Mouse (Mus musculus) monocyte, adult 2 months (primary cell): Measurements from ENCODE around the gene Chchd4.
"Not testable (repeated sequence)": the region's sequence is repeated elsewhere in the genome, so short reads cannot be mapped to it uniquely, and the experiment has no call there.

ENCODE experiments used
- DNase-seq, 2 experiments: peaks; one replicate each; pipeline ENCODE4 v3.0.0; 2022; ENCODE audit warnings: low spot score in 2 of 2, low read depth in 1 of 2

The Chchd4 gene

DNA sequence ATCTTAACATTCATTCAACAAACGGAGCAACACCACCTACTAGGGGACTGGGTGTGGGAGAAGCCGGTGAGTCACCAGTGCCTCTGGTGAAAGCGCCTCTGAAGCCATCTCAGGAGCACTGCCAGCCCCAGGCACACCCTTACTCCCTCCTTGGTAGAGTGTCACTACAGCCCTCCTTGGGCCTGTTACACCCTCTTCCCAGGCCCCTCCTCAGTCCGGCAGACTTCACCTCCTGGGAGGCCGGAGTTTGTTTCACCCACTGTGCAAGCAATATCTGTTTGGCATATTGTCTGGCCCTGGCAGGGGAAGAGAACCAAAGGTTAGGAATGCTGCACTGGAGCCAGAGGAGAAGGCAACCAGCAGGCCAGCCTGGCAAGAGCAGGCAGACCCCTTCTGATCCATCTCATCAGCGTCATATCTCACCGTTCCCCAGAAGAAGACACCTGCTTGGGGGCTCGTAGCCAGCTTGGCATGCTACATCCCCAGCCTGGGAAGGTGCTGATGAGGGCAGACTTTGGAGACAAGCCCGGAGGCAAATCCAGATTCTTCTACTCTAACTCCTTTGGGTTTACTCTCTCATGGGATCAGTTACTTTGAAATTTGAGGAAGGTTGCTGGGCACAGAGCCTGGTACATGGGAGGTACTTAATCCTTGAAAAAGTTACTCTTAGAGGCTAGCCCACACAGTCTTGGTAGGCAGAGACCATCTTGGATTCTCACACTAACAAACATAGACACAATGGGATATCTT, 1.3 kb upstream of the Chchd4 start:
- DNase-seq, result no peak

DNA sequence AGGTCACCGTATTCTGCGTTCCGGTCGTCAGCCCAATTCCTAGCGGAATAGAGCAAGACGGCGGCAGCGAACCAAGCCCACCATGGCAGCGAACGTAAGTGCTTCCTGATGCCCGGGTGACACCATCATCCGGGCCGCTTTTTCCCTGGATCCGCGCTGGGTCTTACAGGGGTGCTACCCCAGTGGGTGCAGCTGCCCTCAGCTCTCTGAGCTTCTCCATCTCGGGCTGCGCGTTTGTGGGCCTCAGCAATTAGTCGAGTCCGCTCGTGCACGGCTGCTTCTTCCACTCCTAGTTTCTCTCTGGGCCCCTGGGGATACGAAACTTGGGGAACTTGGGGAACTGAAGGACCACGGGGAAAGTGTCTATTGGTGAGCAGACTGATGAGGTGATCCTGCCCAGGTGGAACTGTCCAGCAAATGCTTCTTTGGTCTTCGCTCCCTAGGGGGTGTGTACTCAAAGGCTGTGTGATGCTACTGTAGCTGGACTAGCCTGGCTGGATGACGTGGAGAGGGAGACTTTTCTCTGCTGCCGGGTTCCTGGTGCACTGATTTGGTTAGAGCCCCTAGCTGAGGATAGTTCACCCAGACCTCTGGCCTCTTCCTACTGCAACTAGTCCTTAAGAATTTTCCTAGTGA, 577 bp upstream of the Chchd4 start:
- no peak for DNase-seq

DNA sequence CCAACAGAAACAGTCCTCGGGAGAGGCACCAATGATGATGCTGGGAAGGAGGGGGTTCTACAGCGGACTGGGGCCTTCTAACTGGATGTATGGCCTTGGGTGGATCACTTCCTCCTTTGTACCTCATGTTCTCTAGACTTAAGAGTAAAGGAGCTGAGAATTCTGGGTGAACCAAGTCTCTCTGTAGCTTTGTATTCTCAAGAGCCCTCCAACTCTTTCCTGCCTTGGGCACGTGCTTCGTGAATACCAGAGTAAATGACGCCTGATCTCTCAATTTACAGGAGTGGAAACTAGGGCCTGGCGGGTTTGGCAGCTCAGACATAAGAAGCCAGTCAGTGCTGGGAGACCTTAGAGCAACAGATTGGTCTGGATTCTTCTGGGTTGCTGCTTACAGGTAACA, 1.0 kb downstream of the Chchd4 start:
- no peak for DNase-seq

DNA sequence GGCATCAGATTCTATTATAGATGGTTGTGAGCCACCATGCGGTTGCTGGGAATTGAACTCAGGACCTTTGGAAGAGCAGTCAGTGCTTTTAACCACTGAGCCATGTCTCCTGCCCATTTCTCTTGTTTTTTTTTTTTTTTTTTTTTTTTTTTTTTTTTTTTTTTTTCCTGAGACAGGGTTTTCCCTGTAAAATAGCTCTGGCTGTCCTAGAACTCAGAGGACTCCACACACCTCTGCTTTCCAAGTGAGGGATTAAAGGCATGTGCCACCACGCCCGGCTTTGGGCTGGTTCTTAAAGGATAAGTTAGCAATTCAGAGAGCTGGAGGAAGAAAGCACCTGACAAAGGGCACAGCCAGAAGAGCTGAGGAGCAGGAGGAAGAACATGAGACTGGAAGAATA, 1.9 kb downstream of the Chchd4 start:
- not testable (repeated sequence) for DNase-seq

DNA sequence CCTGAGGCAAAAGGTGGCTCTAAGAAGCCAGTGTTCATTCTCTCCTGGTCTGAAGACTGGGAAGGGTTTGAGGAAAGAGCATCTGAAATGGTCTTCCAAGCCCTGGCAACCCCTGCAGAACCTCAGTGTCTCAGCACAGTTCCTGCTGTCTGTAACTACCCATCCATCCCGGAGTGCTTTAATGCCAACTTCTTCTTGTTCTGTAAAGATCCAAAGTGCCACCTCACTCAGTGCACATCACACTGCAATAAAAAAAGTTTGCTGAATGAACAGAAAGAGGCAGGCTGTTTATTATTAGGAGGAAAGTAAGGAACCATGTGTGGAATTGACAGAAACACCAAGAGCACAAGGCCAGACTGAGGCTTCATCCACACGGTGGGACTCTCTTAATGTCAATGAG, 2.6 kb downstream of the Chchd4 start:
- no peak for DNase-seq

DNA sequence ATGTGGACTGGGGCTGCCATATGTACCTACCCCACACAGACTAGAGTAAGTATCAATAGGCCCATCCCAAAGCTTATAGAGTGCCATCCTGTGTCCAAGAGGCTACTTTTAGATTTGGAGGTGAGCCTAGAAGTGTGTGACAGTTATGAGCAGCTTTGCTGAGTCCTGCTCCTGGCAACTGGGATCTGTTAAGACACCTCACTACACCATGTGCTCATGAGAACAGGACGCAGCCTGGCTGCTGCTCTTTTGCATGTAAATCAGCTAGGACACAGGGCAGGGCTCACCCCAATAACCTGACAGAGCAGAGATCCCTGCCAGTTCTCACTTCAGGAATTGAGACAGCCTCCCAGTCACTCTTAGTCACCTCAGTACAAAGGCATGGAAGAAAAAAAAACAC, 6.2 kb downstream of the Chchd4 start:
- DNase-seq, result no peak

DNA sequence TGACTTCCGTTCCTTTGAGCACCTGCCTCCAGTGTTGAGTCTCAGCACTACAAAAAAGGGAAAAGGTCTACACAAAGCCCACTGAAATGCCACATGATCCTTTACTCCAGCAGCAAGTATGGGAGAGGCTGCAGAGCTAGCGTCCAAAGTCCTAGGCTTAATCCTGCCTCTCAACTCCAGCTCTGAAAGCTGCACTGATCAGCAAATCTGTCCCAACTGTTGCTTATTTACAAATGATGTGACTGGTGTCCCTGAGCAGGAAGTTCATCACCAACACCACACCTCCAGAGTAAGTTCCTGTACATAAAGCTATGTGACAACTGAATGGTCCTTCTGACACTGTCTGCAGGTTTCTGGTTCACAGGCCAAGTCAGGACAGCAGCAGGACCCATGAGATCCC, 7.6 kb downstream of the Chchd4 start:
- no peak for DNase-seq

DNA sequence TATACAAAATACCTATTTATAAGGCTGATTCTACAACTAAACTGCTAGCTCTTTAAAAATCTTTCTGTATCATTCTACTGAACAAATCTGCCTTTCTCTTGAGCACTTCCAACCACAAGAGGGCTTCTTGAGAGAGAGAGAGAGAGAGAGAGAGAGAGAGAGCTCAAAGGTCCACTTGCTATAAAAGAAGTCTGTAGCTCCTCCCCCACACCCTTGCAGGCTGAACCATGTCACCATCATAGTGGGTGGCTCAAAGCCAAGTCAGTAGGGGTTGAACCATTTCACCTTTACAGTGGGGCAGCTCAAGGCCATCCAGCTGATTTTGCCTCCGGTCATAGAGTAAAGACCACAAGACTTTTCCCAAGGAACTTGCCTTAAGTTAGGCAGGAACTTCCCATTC, 13.9 kb downstream of the Chchd4 start:
- DNase-seq, result no peak

DNA sequence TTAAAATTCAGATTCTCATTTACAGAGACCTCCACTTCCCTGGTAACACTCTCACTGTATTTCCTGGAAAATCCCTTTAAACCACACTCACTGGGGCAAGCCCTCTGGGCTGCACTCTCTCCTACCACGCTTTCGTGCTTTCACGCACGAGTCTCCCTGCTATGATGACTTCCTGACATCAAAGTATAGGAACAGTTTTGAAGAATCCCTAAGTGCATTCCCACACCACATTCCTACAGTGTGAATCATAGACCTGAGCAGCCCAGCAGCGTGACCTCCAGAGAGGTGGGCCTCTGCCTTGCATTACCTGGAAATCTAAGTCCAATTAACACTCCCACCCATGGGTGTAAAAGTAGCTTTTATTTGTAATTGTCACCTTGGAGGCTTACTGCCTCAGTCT, 18.8 kb downstream of the Chchd4 start:
- no peak for DNase-seq

DNA sequence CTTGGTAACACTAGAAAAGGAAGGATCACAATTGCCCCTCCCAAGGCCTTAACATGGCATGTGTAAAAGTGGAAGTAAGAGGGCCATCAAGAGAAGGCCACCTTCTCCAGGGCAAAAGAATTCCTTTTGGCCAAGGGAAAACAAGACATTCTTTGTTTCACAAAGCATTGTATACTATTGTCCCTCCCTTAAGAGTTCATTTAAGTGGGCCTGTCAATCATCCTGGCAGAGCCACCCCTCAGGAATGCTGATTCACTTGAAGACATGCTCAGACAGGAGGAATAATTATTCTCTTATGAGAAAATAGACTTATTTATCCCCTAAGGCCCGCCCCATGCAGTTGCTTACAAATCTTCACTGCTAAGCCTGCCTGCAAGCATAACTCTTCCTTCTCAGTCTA, 21.3 kb downstream of the Chchd4 start:
- DNase-seq, result no peak

DNA sequence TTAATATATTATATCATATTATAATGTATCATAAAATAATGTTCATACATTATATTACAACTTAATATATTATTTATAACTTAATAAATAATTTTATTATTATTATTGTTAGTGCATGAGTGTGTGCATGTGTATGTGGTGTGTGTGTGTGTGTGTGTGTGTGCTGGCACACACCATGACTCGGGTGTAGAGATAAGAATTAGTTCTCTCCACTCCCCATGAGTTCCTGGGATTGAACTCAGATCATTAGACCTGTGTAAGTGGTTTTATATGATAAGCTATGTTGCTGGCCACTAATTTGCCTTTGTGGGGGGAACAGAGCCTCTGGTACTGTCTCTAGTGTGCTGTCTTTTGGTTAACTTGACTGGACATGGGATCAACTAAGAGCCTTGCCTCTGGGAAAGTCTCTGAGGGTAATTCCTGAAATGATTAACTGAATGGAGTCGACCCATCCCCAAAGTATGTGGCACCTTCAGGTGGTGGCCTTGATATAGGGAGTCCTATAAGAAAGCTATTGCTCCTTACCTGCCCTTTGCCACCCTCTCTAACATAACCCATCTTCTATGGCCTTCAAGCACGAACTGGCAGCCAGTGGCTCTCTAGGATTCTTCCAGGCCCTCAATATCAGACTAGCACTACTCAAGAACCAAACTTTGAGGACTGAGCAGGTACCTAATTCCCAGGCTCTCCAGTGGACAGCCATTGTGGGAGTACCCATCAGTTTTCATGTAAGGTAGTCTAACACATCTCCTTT, 23.7 kb downstream of the Chchd4 start:
- no peak for DNase-seq

DNA sequence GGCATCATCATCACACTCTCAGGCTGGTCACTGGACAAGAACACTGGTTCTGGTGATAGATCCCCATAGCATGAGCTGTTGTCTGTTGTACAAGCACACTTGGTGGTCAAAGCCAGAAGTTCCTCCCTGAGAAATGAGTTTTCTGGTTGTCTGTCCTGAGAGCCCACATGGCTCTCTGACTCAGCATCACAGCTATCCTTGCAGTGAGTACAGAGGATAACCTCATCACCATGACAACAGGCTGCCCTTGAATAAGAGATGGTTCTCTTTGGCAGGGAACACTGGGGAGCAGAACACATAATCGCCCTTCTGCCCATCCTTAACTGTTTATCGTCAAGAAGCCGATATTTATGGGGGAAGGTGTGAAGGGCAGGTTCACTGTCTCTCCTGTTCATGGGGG, 28.0 kb downstream of the Chchd4 start:
- DNase-seq, result no peak

DNA sequence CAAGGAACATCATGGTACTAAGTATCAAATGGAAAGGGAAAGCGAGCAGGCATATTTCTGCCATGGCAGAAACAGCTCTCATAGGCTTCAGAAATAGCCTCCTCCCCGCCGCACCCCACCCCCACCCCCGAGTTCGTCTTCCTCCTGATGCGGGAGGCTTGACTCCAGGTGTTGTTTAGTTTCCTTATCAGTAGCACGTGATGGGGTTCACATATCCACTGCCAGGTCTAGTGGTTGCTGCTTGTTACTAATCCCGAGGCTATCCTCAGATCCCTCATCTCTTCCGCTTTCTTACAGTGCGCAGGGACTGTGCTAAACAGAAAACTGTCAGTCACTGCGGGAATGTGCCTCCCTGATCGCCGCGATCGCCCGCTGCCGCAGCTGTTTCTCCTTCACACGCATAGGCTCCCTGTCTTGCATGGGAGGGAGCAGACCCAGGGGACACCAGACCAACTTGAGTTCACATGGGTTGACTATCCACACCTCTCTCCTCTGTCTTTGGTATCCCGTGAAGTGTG, 32.1 kb downstream of the Chchd4 start:
- no peak for DNase-seq

DNA sequence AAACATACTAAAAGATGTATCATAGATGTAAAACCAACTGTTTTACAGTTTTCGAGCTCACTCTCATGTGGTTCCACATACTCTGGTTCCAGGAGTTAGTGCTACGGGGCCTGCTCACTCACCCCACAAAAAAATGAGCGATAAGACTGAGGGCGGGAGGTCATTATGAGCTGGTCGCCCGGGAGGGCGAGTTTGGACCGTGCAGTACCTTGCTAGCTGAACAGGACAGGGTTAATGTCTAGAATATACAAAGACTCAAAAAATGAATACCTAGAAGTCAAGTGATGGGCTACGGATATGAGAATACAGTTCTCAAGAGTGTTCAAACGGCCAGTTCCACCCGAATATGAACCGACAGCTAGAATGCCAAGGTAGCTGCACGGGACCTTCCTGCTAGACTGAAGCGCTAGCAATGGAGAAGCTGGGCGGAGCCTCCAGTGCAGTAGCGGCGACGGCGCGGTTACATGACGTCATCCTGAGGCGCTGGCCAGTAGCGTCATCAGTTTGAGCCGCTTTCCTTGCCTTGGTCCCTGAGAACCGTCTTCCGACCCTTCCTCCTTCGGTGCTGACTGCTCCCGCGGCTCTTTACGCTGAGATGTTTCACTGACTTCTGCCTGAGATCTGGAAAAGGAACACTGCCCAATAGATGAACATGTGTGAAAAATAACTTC, 32.7 kb downstream of the Chchd4 start:
- DNase-seq, result peak; percentile 85 to 96

DNA sequence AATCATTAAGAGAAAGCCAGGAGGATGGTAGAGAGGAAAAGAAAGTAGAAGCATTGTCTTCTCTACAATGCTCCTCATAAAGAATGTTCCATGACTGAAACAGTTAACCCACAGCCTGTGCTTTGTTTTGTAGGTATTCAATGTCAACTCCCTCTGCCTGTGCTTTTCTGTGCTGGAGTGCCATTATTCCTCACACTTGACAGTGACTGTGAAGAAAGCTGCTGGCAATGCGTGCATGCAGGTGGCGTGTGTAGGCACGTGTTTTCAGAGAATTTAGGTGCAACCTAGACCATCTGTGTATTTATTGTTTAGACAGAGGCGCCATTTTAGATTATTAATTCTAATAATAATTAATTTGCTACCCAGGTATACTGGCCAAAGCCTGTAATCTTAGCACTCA, 49.2 kb downstream of the Chchd4 start:
- DNase-seq, result no peak

DNA sequence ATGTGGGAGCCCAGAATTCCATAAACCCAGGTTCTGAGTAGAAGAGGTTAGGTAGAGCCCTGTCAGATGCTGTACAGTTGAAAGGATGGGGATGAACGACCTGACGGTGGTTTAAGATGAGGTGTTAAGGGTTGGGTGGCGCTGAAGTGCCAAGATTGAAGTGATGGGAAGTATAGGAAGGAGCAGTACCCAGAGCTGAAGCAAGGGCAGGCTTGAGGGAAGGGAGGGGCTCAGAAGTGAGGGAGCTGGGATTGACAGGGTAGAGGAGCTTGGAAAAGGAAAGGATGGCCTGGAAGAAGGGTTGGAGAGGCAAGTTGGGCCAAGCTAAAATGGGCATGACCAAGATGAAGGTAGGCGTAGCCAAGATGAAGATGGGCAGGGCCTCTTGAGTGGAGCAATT, 51.7 kb downstream of the Chchd4 start:
- DNase-seq, result no peak

DNA sequence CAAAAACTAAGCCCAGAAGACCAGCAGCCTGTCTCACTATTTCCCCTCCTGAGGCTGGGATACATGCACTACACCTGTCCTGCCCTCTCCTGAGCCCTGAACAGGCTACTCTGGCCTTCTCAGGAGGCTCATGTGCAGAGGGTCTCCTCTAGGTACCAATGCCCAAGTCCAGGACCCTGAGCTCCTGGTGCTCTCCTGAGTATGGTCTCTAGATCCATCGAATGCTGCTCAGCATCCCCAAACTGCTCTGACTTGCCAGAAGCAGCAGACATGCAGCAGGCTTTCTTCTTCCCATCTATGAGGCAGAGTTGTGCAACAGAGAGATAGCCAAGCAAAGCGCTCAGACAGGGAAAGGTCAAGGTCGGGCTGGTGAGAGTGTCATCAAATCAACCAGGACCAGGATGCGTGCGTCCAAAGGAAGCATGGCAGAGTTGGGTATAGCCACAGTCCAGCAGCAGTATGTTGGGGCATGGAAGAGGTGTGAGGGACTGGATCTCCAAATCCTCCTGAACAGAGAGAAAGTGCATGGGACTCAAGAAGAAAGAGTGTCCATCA, 56.0 kb downstream of the Chchd4 start:
- DNase-seq, result no peak

DNA sequence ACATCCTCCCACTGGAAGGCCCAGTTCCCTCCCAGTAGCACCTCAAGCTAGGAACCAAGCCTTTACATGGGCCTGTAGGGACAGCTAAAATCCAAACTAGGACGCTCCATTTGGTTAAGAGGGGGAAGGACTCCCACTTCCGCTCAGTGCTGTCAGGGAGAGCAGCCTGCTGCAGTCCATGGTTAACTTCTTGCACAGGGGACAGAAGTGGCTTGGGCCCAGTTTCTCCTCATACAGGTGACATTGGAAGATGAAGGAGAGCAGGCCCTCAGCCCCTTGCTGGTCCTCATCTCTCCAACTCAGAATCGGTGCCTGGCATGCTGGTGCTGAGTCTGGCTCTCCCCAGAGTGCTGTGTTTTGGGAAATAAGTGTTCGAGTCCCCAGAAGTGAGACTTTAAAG, 57.2 kb downstream of the Chchd4 start:
- DNase-seq, result no peak

DNA sequence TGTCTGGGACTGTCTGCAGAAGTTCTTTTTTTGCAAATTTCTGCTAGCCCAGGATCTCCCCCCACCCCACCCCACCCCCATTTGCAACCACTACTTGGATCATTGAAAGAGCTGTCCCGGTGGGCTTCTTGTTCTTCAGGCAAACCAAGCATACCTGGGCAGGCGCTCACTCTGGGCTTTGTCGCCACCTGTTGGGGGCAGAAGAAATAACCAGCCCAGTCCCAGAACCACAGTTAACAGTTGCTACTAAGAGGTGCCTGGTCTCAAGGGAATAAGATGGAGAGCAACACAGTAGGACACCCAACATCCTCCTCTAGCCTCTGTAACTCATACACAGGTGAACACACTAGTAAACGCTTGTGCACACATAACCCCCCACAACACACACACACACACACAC, 58.5 kb downstream of the Chchd4 start:
- DNase-seq, result no peak
